Mouse (Mus musculus): ENCODE results near the gene Naip1. TPM values are rescaled to one million over a fixed set of nuclear protein-coding genes. Genes with fewer than 3 reads are reported as not detected.
A peak's percentile ranks its signal among the peaks of the same experiment; 100 is the strongest.
"Not testable (repeated sequence)": the region's sequence is repeated elsewhere in the genome, so short reads cannot be mapped to it uniquely, and the experiment has no call there.

Gene Naip1
- not detected for total RNA-seq (2021)

- not testable (repeated sequence) for DNase-seq
Observed at GRCm38 (mm10) chr13:100452415-100453127, at the start of gene Naip1. Gene Naip1 (minus strand): TSS chr13:100452869.

DNA sequence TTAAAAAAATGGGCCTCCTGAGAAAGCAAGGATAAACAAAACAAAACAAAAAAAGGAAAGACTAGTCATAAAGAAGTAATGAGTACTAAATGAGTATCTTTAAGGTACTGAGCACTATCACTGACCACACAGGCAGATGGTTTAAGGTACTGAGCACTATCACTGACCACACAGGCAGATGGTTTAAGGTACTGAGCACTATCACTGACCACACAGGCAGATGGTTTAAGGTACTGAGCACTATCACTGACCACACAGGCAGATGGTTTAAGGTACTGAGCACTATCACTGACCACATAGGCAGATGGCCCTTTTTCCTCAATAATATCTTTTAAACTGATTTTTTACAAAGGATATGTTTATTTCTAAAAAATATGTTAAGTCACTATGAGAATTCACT is 47.0 kb upstream of the Naip1 start:
- not testable (repeated sequence) for DNase-seq

- DNase-seq: no peak
Observed at GRCm38 (mm10) chr13:100495337-100495736, 42.7 kb upstream of the Naip1 start.

GRCm38 (mm10) chr13:100494370-100494769 is 41.7 kb upstream of the Naip1 start:
- DNase-seq: not testable (repeated sequence)

DNA sequence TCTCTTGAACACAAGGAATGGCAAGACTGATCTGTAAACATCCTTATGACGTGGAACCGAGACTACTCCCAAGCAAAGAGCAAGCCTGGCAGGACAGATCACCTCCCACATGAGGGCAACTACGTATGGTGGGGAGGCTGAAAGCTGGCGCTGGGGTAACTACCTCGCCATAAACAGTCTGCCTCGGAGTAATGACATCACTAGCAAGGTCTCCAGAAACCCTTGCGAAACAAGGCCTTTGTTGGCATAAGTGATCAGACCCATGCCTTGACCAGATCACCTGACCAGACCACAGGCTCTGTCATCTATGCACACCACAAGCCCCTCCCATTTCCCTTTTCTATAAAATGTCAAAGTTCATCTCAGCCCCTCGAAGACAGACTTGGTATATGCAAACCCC is 40.6 kb upstream of the Naip1 start:
- no peak for DNase-seq

DNA sequence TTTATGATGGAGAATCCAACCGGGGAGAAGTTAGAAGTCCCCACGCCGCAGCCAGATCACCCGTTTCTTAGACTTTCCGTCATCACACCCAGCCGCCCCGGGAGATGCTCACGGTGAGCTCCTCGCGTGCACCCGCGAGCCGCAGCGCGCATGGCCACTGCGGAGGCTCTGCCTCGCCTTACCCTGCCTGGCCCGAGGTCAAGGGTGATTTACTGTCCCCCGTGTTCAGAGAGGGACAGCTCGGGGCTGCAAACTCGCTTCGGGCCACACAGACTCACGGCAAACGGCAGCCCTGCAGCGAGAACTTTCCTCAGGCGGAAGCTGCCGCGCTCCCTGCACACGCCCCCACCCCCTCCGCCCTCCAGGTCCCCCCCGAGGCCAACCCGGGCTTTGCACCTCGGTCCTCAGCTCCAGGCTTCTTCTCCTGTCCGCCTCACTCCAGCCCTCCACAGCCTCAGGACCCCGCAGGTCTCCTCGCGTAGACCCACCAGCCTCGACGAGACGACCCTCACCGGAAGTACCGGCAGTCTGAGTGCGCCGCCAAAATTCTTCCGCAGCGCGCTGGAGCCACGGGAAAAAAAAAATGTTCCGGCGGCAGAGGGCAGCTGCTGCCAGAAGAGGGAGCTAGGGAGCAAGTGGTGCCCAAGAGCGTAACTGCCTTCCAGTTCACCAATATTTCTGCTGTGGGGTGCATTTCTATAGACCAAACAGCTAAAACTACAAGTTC is 39.6 kb upstream of the Naip1 start, which contains the start of gene Gtf2h2:
Gene Gtf2h2 (minus strand): TSS at position 519 of the 727 bp plus-strand sequence.
- peak; percentile 93 for DNase-seq

DNA sequence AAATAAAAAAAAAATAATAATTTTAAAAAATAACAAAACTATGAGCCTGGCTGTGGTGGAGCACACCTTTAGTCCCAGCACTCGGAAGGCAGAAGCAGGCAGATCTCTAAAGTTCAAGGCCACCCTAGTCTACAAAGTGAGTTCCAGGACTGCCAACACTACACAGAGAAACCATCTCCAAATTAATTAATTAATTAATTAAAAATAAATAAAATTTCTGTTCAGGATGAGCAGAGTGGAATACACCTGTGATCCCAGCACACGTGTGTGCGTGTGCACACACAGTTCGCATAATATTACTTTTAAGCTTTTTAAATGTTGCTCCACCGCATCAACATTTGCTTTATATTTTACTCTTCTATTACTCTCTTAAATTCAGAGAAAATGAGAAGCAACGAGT is 39.0 kb upstream of the Naip1 start:
- DNase-seq: no peak

DNA sequence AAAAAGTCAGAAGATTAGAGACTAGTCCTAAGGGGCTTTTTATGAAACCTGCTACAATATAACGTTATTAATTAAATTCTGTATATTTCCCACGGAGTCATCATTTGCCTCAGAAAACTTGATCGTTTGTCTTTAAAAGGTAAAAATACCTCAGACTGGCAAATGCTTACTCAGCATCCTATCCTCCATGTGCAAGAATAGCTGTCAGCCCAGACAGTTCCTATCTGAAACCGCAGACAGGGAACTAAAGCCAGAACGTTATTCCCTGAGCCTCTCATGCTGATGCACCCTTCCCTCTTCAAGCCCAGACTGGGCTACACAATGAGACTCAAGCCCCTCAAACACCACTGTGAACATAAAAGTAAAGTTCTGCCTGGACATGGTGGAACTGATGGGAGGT is 37.8 kb upstream of the Naip1 start:
- DNase-seq: no peak

GRCm38 (mm10) chr13:100483610-100484009 is 30.9 kb upstream of the Naip1 start:
- no peak for DNase-seq

DNA sequence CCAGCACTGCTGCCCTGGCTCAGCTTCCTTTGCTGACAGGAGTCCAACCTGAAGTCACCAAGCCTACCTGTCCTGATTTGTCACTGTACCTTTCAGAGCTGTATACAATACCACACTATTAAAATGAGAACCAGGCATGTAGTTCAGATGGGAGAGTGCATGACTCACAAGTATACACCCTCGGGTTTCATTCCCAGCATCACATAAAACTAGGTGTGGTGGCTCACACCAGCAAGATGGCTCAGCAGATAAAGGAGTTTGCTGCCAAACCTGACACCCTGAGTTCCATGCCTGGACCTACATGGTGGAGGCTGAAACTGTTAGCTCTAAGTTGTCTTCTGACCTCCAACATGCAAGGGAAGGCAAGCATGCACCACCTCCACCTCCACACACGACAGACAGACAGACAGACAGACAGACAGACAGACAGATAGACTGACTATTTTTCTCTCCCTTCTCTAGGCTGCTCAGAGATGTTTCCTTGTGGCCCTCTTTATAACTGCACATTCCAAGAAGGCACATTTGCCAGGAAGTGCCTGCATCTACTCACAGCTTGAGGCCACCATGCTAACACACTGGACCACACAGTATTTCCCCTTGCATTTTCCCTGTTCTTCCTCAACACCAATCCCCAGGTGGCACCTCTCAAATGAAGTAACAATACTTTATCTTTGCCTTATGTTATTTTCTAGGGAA is 11.0 kb upstream of the Naip1 start:
- DNase-seq: no peak

DNA sequence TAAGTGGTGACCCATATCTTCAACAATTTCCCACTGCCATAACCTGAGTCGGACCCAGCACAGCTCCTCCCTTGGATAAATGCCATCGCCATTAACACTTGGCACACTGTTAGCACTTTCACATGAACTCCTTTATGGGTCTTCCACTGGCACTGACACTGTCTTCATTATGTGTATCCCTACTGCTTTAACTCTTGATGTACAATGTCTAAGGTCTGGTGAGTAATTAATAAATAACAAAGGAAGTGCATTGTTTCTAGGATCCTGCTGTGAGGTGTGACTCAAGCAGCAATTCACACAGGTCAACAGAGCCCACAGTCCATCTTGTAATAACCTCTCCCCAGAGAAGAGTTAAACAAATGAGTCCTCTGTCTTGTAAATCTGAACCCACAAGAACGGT is 8.7 kb upstream of the Naip1 start:
- no peak for DNase-seq

DNA sequence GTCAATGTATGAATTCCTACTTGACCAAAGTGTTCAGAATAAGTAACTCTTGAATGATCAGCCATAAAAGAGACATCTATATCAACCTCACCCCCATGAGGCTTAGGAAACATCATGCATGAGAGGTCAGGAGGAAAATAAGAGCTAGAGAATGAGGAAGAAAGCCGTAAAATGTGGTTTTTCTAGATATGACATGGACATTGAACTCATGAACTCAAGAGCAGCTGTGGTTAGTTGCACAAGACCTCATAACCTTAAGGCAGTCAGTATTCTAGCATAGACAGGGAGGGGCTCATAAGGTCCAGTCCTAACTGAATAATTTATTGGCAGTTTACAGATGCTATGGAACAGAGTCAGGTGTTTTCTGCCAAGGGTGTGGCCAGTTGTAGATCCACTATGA is 3.2 kb downstream of the Naip1 start:
- no peak for DNase-seq

- no peak for DNase-seq
Observed at GRCm38 (mm10) chr13:100440116-100440515, 12.6 kb downstream of the Naip1 start.

DNA sequence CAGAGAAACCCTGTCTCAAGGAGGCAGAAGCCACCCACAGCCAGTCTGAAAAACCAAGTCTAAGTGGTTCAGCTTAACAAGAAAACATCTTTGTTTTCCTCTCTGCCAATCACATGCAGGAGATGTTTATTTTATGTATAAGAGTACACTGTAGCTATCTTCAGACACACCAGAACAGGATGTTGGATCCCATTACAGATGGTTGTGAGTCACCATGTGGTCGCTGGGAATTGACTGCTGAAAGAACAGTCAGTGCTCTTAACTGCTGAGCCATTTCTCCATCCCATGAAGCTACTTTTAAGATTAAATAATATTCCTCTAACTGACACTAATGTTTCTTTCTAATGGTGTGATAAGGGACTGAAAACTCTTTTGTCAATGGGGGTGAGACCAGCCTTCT is 14.0 kb downstream of the Naip1 start:
- no peak for DNase-seq

GRCm38 (mm10) chr13:100437322-100437825 is 15.3 kb downstream of the Naip1 start:
- DNase-seq: no peak

GRCm38 (mm10) chr13:100436556-100437163 is 16.0 kb downstream of the Naip1 start:
- not testable (repeated sequence) for DNase-seq

- DNase-seq: not testable (repeated sequence)
Observed at GRCm38 (mm10) chr13:100419958-100420357, 32.7 kb downstream of the Naip1 start.

GRCm38 (mm10) chr13:100414428-100414827 is 38.2 kb downstream of the Naip1 start:
- no peak for DNase-seq

GRCm38 (mm10) chr13:100409825-100410224 is 42.8 kb downstream of the Naip1 start:
- no peak for DNase-seq

DNA sequence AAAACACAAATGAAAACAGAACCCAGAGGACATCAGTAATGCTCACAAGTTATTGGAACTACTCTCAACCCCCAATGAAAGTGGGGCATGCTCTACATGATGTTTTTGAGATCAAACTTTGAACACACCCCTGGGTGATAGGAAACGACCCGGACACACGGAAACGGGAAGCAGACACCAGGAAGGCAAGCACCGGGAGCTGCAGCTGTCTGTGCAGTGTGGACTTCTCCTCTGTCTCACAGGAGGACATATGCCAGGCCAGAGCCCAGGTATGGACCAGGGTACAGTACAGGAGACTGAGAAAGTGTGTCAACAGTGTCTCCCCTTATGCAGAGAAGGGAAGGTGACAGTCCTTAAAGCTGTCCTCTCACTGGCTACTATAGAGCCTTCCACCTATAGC is 43.5 kb downstream of the Naip1 start:
- DNase-seq: no peak

- DNase-seq: no peak
Observed at GRCm38 (mm10) chr13:100408242-100408641, 44.4 kb downstream of the Naip1 start.

GRCm38 (mm10) chr13:100402930-100403637 is 49.6 kb downstream of the Naip1 start:
- DNase-seq: not testable (repeated sequence)

Measured in heart, postnatal 4 days (tissue).